Mouse (Mus musculus) bone marrow macrophage, adult 2 months (primary cell): ENCODE data around the gene Tppp3. TPM values are rescaled to one million over a fixed set of nuclear protein-coding genes. Genes with fewer than 3 reads are reported as not detected.

Experiments used
- H3K27ac ChIP-seq: 2 replicates; pipeline ENCODE4 v1.5.1; 2012; ENCODE audit warnings: low read depth, low read length; ENCODE audit not compliant: insufficient read depth
- H3K4me1 ChIP-seq: 2 replicates; pipeline ENCODE4 v1.6.1; 2012; ENCODE audit warnings: low read length; ENCODE audit not compliant: control insufficient read depth, insufficient read depth
- H3K4me3 ChIP-seq: 2 replicates; pipeline ENCODE4 v1.5.1; 2012; ENCODE audit warnings: mild to moderate bottlenecking, low read length, moderate library complexity; ENCODE audit not compliant: insufficient read depth
- CTCF ChIP-seq: IDR thresholded peaks from 2 replicates; pipeline ENCODE4 v1.5.1; 2012; ENCODE audit warnings: low read depth, mild to moderate bottlenecking, low read length, moderate library complexity
- POLR2A ChIP-seq: IDR thresholded peaks from 2 replicates; pipeline ENCODE4 v1.6.1; 2012; ENCODE audit warnings: mild to moderate bottlenecking, low read depth, low read length, borderline replicate concordance
- polyA plus RNA-seq: library from polyadenylated mRNA; stranded (reverse); fragments of >200 nt; gene quantifications from 2 replicates; pipeline ENCODE4 v1.2.4, GENCODE M21; 2012; ENCODE audit not compliant: missing spikeins, insufficient read depth, insufficient read length

The Tppp3 gene
- polyA plus RNA-seq, 1 experiment, result 1.6 TPM

GRCm38 (mm10) chr8:105488082-105488481, 16.8 kb upstream of the Tppp3 start:
- Histone ChIP-seq H3K27ac (no peak overlapping the region), H3K4me1 (no peaks in the 10 kb centered on the region), H3K4me3 (no peak overlapping the region)
- TF ChIP-seq POLR2A, result no peak
- no peak for TF ChIP-seq CTCF

GRCm38 (mm10) chr8:105484392-105484791, 13.1 kb upstream of the Tppp3 start:
- Histone ChIP-seq H3K27ac (no peak overlapping the region), H3K4me3 (no peak overlapping the region)
- TF ChIP-seq CTCF (peak; percentile 38; the same call in 1 of the 2 replicates), POLR2A (no peak)

GRCm38 (mm10) chr8:105484030-105484368, 12.7 kb upstream of the Tppp3 start:
- H3K4me3 ChIP-seq, result no peak overlapping the region
- no peak for TF ChIP-seq POLR2A
- no peak for TF ChIP-seq CTCF
- H3K4me1 ChIP-seq, result no peaks in the 10 kb centered on the region
- no peak overlapping the region for H3K27ac ChIP-seq

More at GRCm38 (mm10) chr8:105484392-105484791, 13.1 kb upstream of the Tppp3 start:
- H3K4me1 ChIP-seq, result no peaks in the 10 kb centered on the region

GRCm38 (mm10) chr8:105483212-105484029, 12.1 kb upstream of the Tppp3 start:
- Histone ChIP-seq H3K27ac (no peak overlapping the region), H3K4me3 (no peak overlapping the region), H3K4me1 (no peaks in the 10 kb centered on the region)
- no peak for TF ChIP-seq POLR2A
- TF ChIP-seq CTCF, result no peak

GRCm38 (mm10) chr8:105482123-105482522, 10.8 kb upstream of the Tppp3 start:
- Histone ChIP-seq H3K4me1 (no peaks in the 10 kb centered on the region), H3K4me3 (no peak overlapping the region), H3K27ac (no peak overlapping the region)
- TF ChIP-seq POLR2A, result no peak
- TF ChIP-seq CTCF, result no peak

- no peak overlapping the region for H3K4me3 ChIP-seq
- no peak for TF ChIP-seq POLR2A
- TF ChIP-seq CTCF, result peak; percentile 85
- H3K27ac ChIP-seq, result no peak overlapping the region
- no peaks in the 10 kb centered on the region for H3K4me1 ChIP-seq
These were observed 10.1 kb upstream of the Tppp3 start for GRCm38 (mm10) chr8:105481453-105481852.

- Histone ChIP-seq H3K4me3 (no peak overlapping the region), H3K4me1 (no peaks in the 10 kb centered on the region), H3K27ac (no peak overlapping the region)
- no peak for TF ChIP-seq CTCF
- no peak for TF ChIP-seq POLR2A
These were observed 9.7 kb upstream of the Tppp3 start for GRCm38 (mm10) chr8:105481013-105481412.

GRCm38 (mm10) chr8:105477792-105478191, 6.5 kb upstream of the Tppp3 start:
- H3K4me3 ChIP-seq, result no peak overlapping the region
- H3K4me1 ChIP-seq, result no peaks in the 10 kb centered on the region
- TF ChIP-seq POLR2A, result no peak
- no peak for TF ChIP-seq CTCF
- no peak overlapping the region for H3K27ac ChIP-seq

GRCm38 (mm10) chr8:105476628-105477413, 5.5 kb upstream of the Tppp3 start:
- H3K27ac ChIP-seq, result no peak overlapping the region
- no peak overlapping the region for H3K4me3 ChIP-seq
- no peaks in the 10 kb centered on the region; the same call in 1 of the 2 replicates for H3K4me1 ChIP-seq
- TF ChIP-seq POLR2A, result no peak
- peak; percentile 64; the same call in 1 of the 2 replicates for TF ChIP-seq CTCF

GRCm38 (mm10) chr8:105476161-105476560, 4.8 kb upstream of the Tppp3 start:
- Histone ChIP-seq H3K4me3 (no peak overlapping the region), H3K4me1 (peaks cover 4% of the 10 kb centered on the region), H3K27ac (no peak overlapping the region)
- TF ChIP-seq POLR2A, result no peak
- no peak for TF ChIP-seq CTCF
